Mouse (Mus musculus) kidney, postnatal 0 days (tissue): ENCODE data around the gene Ndufb4. TPM values are rescaled to one million over a fixed set of nuclear protein-coding genes. Genes with fewer than 3 reads are reported as not detected.

Experiments
- ATAC-seq: fragments of 200-750 bp; cut with Nextera tagmentation; replicated peaks from 2 replicates; pipeline ENCODE4 v1.8.0; 2017; ENCODE audit warnings: low read depth, moderate number of reproducible peaks, moderate TSS enrichment, moderate library complexity; ENCODE audit not compliant: low FRiP score
- DNase-seq: peaks from one replicate; pipeline ENCODE4 v3.0.0-alpha.2; 2016; ENCODE audit warnings: low spot score
- H3K27ac ChIP-seq: fragments of 300-500 bp; sonication (generic); 2 replicates; pipeline ENCODE4 v1.5.1; 2014; ENCODE audit warnings: mild to moderate bottlenecking
- H3K27me3 ChIP-seq: fragments of 300-500 bp; sonication (generic); 2 replicates; pipeline ENCODE4 v1.6.1; 2014; ENCODE audit warnings: low read length, mixed read lengths; ENCODE audit not compliant: insufficient read depth
- H3K36me3 ChIP-seq: fragments of 300-500 bp; sonication (generic); 2 replicates; pipeline ENCODE4 v1.6.1; 2014; ENCODE audit warnings: low read length, mixed read lengths; ENCODE audit not compliant: insufficient read depth
- H3K4me1 ChIP-seq: fragments of 300-500 bp; sonication (generic); replicated peaks from 2 replicates; pipeline ENCODE4 v1.6.1; 2014; ENCODE audit warnings: antibody characterized with exemption, low read length, mixed read lengths; ENCODE audit not compliant: insufficient read depth
- H3K4me2 ChIP-seq: fragments of 300-500 bp; sonication (generic); 2 replicates; pipeline ENCODE4 v1.6.1; 2014; ENCODE audit warnings: mild to moderate bottlenecking, low read length, moderate library complexity, mixed read lengths
- H3K4me3 ChIP-seq: fragments of 300-500 bp; sonication (generic); replicated peaks from 2 replicates; pipeline ENCODE4 v1.5.1; 2014; ENCODE audit warnings: low read depth, low read length
- H3K9ac ChIP-seq: fragments of 300-500 bp; sonication (generic); 2 replicates; pipeline ENCODE4 v1.6.1; 2014; ENCODE audit warnings: low read depth, low read length
- H3K9me3 ChIP-seq: fragments of 300-500 bp; sonication (generic); replicated peaks from 2 replicates; pipeline ENCODE4 v1.6.1; 2016; ENCODE audit warnings: low read length, inconsistent platforms, mixed read lengths
- CTCF ChIP-seq: IDR thresholded peaks from 2 replicates; pipeline ENCODE4 v1.5.1; 2016; ENCODE audit warnings: antibody characterized with exemption, low read depth, mild to moderate bottlenecking, moderate library complexity
- WGBS: fragments of 180-500 bp; shearing (Covaris S2); extraction: QIAGEN DNeasy Blood & Tissue Kit; methylation state at CpG from one replicate; pipeline ENCODE4 v1.1.7; 2014; 5-methylcytosine and 5-hydroxymethylcytosine counted together
- polyA plus RNA-seq: library from polyadenylated mRNA; unstranded; fragments of >200 nt; fragmentation: Nextera tagmentation; extraction: Ambion mirVana; gene quantifications from 2 replicates; pipeline ENCODE4 v1.2.1, GENCODE M21; 2015

The Ndufb4 gene
- polyA plus RNA-seq, 1 experiment from 2014 or later: 159 TPM

- WGBS: 36% methylated on average over 4 of the region's 4 CpGs
- no peak for ATAC-seq
These were observed 16.5 kb upstream of the Ndufb4 start for GRCm38 (mm10) chr16:37670666-37671283.

GRCm38 (mm10) chr16:37665394-37665935, 11.2 kb upstream of the Ndufb4 start:
- no peak for DNase-seq

More at GRCm38 (mm10) chr16:37670666-37671283, 16.5 kb upstream of the Ndufb4 start:
- H3K27ac ChIP-seq: no peak overlapping the region
- no peaks in the 10 kb centered on the region for H3K27me3 ChIP-seq
- no peak for DNase-seq
- H3K9ac ChIP-seq: no peak overlapping the region
- no peaks in the 10 kb centered on the region for H3K36me3 ChIP-seq
- H3K4me1 ChIP-seq: no peaks in the 10 kb centered on the region
- no peak overlapping the region for H3K4me2 ChIP-seq
- no peaks in the 10 kb centered on the region for H3K9me3 ChIP-seq
- TF ChIP-seq CTCF: no peak
- H3K4me3 ChIP-seq: no peak overlapping the region

GRCm38 (mm10) chr16:37663643-37664459, 9.6 kb upstream of the Ndufb4 start:
- Histone ChIP-seq H3K27me3 (no peaks in the 10 kb centered on the region), H3K9ac (no peak overlapping the region), H3K9me3 (no peaks in the 10 kb centered on the region), H3K27ac (no peak overlapping the region), H3K4me1 (no peaks in the 10 kb centered on the region), H3K4me2 (no peak overlapping the region), H3K36me3 (no peaks in the 10 kb centered on the region), H3K4me3 (no peak overlapping the region)
- no peak for TF ChIP-seq CTCF
- DNase-seq (no peak), ATAC-seq (no peak)
- WGBS: 76% methylated on average over 9 of the region's 9 CpGs

More at GRCm38 (mm10) chr16:37665394-37665935, 11.2 kb upstream of the Ndufb4 start:
- H3K9ac ChIP-seq: no peak overlapping the region
- 59% methylated on average over 5 of the region's 5 CpGs for WGBS
- H3K36me3 ChIP-seq: no peaks in the 10 kb centered on the region
- ATAC-seq: no peak
- no peak overlapping the region for H3K4me2 ChIP-seq
- no peaks in the 10 kb centered on the region for H3K9me3 ChIP-seq
- H3K4me3 ChIP-seq: no peak overlapping the region
- no peak overlapping the region for H3K27ac ChIP-seq
- no peaks in the 10 kb centered on the region for H3K4me1 ChIP-seq
- TF ChIP-seq CTCF: no peak
- no peaks in the 10 kb centered on the region for H3K27me3 ChIP-seq

GRCm38 (mm10) chr16:37656796-37657195, 2.5 kb upstream of the Ndufb4 start:
- ATAC-seq (no peak), DNase-seq (no peak)
- Histone ChIP-seq H3K27ac (no peak overlapping the region), H3K36me3 (no peaks in the 10 kb centered on the region), H3K27me3 (no peaks in the 10 kb centered on the region), H3K4me1 (peaks cover 16% of the 10 kb centered on the region; the same call in 1 of the 2 replicates), H3K9ac (no peak overlapping the region), H3K4me2 (no peak overlapping the region), H3K4me3 (no peak overlapping the region), H3K9me3 (no peaks in the 10 kb centered on the region)
- WGBS: 80% methylated on average over 7 of the region's 7 CpGs
- no peak for TF ChIP-seq CTCF

- no peak overlapping the region for H3K9ac ChIP-seq
- H3K36me3 ChIP-seq: no peaks in the 10 kb centered on the region
- H3K4me2 ChIP-seq: no peak overlapping the region
- ATAC-seq (no peak), DNase-seq (no peak)
- peak overlapping the region; percentile 83 for H3K27ac ChIP-seq
- WGBS: 32% methylated on average over 4 of the region's 4 CpGs
- H3K4me3 ChIP-seq: no peak overlapping the region
- TF ChIP-seq CTCF: no peak
- no peaks in the 10 kb centered on the region for H3K27me3 ChIP-seq
- peaks cover 16% of the 10 kb centered on the region; the same call in 1 of the 2 replicates for H3K4me1 ChIP-seq
- no peaks in the 10 kb centered on the region for H3K9me3 ChIP-seq
These were observed 1.6 kb upstream of the Ndufb4 start for GRCm38 (mm10) chr16:37655756-37656347.

GRCm38 (mm10) chr16:37654831-37655455, 690 bp upstream of the Ndufb4 start:
- Histone ChIP-seq H3K27me3 (no peaks in the 10 kb centered on the region), H3K4me3 (no peak overlapping the region), H3K9ac (no peak overlapping the region), H3K36me3 (no peaks in the 10 kb centered on the region), H3K27ac (peak overlapping the region; percentile 83), H3K4me1 (peaks cover 16% of the 10 kb centered on the region; the same call in 1 of the 2 replicates), H3K4me2 (peak overlapping the region; percentile 67), H3K9me3 (no peaks in the 10 kb centered on the region)
- DNase-seq (peak; percentile 10), ATAC-seq (no peak)
- 54% methylated on average over 4 of the region's 4 CpGs for WGBS
- TF ChIP-seq CTCF: no peak
